Mouse (Mus musculus): Measurements from ENCODE around the gene Zfp354a.

DNA sequence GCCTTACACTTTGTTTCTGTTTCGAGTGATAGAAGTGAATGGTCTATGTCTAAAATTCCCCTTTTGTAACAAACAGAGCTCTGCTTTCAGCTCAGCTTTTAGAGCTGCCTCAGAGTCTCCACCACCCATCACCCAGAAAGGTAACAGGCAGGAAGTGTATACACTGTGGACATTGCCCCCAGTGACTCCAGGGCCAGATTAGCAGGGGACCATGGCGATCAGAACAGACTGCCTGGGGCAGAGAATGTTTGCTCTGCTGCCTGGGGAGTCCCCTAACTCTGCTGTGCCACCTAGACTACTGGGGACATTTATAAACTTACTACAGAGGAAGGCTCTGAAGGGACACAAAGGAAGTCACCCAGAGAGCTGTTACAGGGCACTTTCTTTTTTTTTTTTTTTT is 42.7 kb upstream of the Zfp354a start:
- no peak for TF ChIP-seq GATA1 (IDR thresholded peaks at IDR 0.05; ENCODE audit: borderline replicate concordance, low read length)
- no peak for TF ChIP-seq FLI1 (IDR thresholded peaks at IDR 0.05; ENCODE audit: low read length)
